Mouse (Mus musculus): ENCODE data around the gene Auts2. TPM values are rescaled to one million over a fixed set of nuclear protein-coding genes. Genes with fewer than 3 reads are reported as not detected.

Gene Auts2
- polyA plus RNA-seq, 1 experiment from 2014 or later, result 0.23 TPM

DNA sequence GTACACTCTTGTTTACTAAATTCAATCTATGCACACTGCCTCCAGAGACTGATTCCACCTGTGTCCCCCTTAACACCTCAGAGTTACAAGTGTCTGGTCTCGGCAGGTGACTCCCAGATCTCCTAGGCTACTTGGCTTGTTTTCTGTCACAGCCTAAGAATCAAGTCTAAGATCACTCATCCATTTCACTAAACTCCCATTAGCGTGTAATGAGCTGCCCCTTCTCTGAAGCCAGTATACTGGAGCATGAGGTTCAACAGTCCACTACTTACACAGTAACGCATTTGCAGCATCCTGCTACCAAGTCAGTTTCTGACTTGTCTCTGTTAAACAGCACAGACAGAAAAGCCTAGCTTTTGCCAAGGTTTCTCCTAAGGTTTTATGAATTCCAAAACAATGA is 116.8 kb downstream of the Auts2 start:
- H3K27me3 ChIP-seq, result no peaks in the 10 kb centered on the region
- in situ Hi-C loops (cut with MboI; ENCODE audit: low pct_unique_long_range_greater_than_20kb), result no loop called here
- ATAC-seq, result no peak
- ChIA-PET CTCF (no interaction called here), POLR2A (no interaction called here)
- DNase-seq (ENCODE audit: low read depth, low spot score), result no peak
- TF ChIP-seq CTCF (IDR thresholded peaks at IDR 0.05), result no peak

DNA sequence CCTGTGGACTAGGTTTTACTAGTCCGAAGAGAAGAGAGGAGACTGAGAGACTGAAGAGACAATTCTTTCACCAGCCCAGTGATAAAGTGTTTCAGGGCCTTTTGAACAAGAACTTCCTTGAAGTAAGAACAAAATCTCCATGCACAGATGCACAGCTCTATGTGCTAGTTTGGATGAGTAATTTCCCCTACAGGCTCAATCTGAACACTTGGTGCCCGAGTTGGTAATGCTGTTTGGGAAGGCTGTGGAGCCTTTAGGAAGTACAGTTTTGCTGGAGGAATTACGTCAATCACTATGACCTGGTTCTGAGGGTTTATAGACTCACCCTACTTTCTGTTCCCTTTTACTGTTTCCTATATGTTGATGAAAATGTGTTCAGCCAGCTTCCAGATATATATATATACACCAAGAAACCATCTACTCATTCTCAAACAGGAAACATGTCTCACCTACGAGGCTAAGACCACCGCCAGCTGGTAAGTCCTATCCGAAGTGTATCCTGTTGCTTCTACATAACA is 117.3 kb downstream of the Auts2 start:
- CTCF ChIA-PET, result no interaction called here
- TF ChIP-seq CTCF (IDR thresholded peaks at IDR 0.05), result no peak

DNA sequence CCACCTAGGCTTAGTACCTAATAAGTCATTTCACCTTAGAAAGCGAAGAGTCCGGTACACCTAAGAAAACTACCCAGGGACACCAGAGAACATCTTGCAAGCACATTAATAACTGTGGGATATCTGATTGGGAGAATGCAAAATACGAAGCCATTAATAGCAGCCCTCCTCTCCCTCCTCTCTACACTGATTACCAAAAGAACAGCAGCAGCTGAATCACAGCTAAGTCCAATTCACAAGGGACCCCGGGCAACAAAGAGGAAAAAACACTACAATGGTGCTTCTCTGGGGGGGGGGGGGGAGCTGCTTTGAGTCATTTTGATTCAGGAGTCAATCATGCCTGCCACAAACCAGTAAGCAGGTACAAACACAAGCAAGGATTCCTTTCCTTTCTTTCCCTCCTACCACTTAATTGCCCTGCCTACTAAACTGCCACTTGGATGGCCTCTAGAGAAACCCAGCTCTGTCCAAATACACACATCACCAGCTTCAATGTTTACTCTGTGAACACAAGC is 132.7 kb downstream of the Auts2 start:
- in situ Hi-C loops (cut with MboI; ENCODE audit: low pct_unique_long_range_greater_than_20kb), result no loop called here
- no peak for DNase-seq (ENCODE audit: low read depth, low spot score)
- TF ChIP-seq CTCF (IDR thresholded peaks at IDR 0.05), result no peak
- ChIA-PET POLR2A (no interaction called here), CTCF (no interaction called here)
- H3K27me3 ChIP-seq, result peaks cover 6% of the 10 kb centered on the region
- no peak for ATAC-seq

More for the DNA sequence above, 117.3 kb downstream of the Auts2 start:
- H3K27me3 ChIP-seq, result no peaks in the 10 kb centered on the region
- ATAC-seq (no peak), DNase-seq (ENCODE audit: low read depth, low spot score) (no peak)
- in situ Hi-C loops (cut with MboI; ENCODE audit: low pct_unique_long_range_greater_than_20kb), result no loop called here
- POLR2A ChIA-PET, result no interaction called here

DNA sequence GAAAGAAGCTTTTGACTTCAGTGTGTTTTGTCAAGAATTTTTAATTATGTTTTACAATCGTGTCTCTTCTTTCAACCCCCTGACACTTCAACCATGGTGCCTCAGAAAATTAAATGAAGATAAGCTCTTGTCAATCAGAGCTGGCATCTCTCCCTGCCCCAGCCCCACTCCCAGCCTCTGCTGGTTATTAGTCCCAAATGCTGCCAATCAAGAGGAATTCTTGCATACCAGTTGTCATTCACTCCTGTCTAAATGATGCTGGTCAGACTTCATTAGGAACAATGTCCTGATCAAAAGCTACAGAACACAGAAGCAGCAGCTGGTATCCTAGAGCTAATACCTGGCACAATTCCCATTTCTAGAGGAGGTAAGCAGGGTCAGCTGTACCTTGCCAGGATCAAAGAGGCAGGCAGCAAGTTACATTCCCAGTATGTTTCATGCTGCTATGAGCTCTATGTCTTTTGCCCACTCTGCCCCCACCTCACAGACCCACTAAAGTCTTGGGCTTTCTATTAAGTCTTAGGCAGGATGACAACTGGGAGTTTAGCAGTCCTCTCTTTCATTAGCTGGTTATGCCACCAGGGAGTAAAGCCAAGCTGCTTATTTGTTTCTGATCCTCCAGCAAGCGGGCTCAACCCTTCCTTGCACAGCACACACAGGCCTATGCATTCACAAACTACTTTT is 134.1 kb downstream of the Auts2 start:
- ChIA-PET POLR2A (interaction anchor here (0.5 kb wide), 2 partner anchors 90 to 320 kb away, joined by 3 read pairs; no protein-coding TSS in a partner anchor), CTCF (no interaction called here)
- no peak for ATAC-seq
- in situ Hi-C loops (cut with MboI; ENCODE audit: low pct_unique_long_range_greater_than_20kb), result no loop called here
- DNase-seq (ENCODE audit: low read depth, low spot score), result no peak
- H3K27me3 ChIP-seq, result no peaks in the 10 kb centered on the region
- no peak for TF ChIP-seq CTCF (IDR thresholded peaks at IDR 0.05)

DNA sequence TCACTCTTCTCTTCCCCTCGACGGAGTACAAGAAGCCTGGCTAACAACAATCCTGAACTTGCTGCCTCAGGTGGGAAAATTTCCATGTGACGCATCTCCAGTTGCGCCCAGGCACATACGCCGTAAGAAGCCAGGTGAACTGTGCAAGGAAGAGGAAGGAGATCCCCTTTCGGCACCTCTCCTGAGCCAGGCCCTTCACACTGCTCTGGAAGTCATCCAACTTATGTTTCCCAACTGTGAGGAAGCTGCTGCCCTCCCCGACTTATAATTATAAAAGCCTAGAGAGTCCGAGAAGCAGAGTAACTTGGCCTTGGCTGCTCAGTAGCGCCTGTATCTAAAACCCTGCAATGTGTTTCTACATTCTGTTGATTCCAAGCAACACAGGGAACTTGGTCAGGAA is 142.6 kb downstream of the Auts2 start:
- in situ Hi-C loops (cut with MboI; ENCODE audit: low pct_unique_long_range_greater_than_20kb), result no loop called here
- DNase-seq (ENCODE audit: low read depth, low spot score), result no peak
- no peak for ATAC-seq
- CTCF ChIA-PET, result no interaction called here
- TF ChIP-seq CTCF (IDR thresholded peaks at IDR 0.05), result no peak
- no peaks in the 10 kb centered on the region for H3K27me3 ChIP-seq
- POLR2A ChIA-PET, result no interaction called here

DNA sequence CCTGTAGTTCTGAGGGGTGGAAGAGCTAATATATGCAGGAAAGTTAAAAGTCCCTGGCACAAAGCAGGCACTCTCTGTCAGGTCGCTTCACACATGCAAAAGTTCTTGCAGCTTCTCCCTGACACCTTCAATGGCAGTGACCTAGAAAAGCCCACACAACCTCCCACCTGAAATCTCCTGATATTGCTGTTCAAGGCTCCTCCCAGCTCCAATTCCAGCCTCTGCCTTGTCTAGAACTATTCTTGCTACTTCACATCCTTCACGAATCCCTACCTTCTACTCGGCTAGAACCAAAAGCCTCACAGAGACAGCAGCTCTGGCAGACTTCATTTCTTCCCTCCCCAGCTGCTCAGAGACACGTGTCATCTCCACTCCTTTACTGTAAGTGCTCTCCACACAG is 143.7 kb downstream of the Auts2 start:
- no peak for TF ChIP-seq CTCF (IDR thresholded peaks at IDR 0.05)
- ChIA-PET CTCF (no interaction called here), POLR2A (interaction anchor here (0.5 kb wide), 1 partner anchor 434 kb away, joined by 4 read pairs; no protein-coding TSS in a partner anchor)

DNA sequence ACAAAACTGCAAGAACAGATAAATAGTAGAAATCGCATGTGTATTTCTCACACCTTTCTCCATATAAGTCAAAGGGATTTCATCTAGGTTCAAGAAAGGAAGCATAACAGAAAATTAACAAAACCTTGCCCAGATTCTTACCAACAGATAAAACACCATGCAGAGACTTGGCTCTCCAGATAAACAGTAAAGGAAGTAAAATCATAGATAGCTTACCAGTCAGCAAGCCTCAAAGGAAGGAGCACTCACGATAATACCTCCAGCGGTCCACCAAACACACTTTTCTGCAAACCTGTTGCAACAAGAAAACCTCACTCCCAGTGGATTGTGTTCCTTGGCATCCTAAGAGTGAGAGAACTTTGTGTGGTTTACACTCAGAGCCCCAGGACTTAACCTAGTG is 147.2 kb downstream of the Auts2 start:
- no peak for TF ChIP-seq CTCF (IDR thresholded peaks at IDR 0.05)
- POLR2A ChIA-PET, result no interaction called here
- no peak for DNase-seq (ENCODE audit: low read depth, low spot score)
- CTCF ChIA-PET, result no interaction called here
- H3K27me3 ChIP-seq, result no peaks in the 10 kb centered on the region
- ATAC-seq, result no peak
- in situ Hi-C loops (cut with MboI; ENCODE audit: low pct_unique_long_range_greater_than_20kb), result no loop called here

More for the DNA sequence above, 143.7 kb downstream of the Auts2 start:
- ATAC-seq, result no peak
- no peaks in the 10 kb centered on the region for H3K27me3 ChIP-seq
- in situ Hi-C loops (cut with MboI; ENCODE audit: low pct_unique_long_range_greater_than_20kb), result no loop called here
- DNase-seq (ENCODE audit: low read depth, low spot score), result no peak

DNA sequence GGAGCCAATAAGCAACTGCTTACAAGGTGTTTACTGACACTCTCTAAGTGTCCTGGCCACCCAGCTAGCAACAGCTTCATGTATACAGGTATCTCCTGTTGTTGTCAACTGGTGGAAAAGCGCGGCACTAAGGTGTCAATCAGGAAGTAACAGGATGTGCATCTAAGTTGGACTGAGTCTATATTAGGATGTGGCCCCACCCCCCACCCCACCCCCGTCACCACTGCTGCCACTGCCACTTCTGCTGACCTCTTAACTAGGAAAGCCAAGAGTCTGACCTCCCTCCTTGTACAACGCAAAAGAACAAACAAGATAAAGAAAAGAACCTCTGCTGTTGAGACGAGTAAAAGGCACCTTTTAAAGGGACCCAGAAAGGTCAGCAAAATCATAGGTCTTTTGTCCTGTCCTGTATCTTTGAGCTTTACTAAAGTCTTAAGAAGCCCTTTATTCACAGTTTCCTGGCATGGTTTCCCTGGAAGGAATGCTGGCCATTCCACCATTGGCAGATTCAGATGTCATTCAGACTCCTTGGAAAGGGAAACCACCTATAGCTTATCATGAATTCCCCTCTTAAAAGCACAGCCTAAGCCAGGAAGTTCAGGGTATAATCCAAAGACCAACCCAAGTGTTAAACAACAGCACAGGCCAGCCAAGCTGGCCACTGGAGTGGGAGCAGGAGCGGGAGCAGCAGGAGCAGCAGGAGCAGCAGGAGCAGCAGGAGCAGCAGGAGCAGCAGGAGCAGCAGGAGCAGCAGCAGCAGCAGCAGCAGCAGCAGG is 148.2 kb downstream of the Auts2 start:
- ATAC-seq, result no peak
- no peak for TF ChIP-seq CTCF (IDR thresholded peaks at IDR 0.05)
- ChIA-PET POLR2A (no interaction called here), CTCF (no interaction called here)
- no peak for DNase-seq (ENCODE audit: low read depth, low spot score)
- no peaks in the 10 kb centered on the region for H3K27me3 ChIP-seq
- in situ Hi-C loops (cut with MboI; ENCODE audit: low pct_unique_long_range_greater_than_20kb), result no loop called here

DNA sequence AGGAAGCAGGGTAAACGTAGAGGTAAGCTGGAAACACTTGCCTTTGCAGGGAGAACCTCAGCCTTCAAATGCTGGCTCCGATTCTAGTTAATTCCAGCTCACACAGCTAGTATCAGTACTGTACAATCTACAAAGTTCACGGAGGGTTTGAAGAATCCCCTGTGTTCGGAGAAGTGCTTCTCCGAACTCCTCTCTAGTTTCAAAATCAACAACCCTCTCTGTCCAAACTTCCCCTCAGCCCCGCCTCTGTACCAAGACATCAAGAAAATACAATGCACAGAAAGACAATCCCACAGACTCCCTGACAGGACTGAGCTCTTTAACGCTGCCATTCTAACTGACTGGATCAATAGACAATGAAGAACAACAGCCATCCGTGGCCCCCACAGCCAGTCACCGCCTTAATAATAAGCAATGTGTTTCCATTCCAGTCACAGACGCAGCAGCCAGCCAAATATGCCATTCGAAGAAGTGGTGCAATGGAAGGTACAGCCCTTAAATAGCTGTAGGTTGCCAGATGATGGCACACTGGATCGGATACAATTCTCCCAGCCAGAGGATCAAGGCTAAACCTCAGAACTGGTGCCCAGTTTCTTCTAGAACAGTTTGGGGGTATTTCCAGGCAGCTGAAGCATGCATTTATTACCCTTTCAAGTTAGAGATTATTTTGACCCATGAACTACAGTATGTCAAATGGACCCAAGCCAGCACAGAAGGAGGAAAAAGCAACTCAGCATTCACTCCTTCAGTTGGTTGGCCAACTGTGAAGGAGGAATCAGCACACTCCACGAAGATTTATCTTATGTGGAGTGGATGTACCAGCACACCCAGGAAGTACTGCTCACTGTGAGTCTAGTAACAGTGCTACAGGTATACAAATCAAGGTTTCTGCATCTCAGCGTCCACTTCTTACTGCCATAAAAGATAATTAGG is 151.0 kb downstream of the Auts2 start:
- in situ Hi-C loops (cut with MboI; ENCODE audit: low pct_unique_long_range_greater_than_20kb), result no loop called here
- ChIA-PET POLR2A (no interaction called here), CTCF (no interaction called here)
- DNase-seq (ENCODE audit: low read depth, low spot score) (no peak), ATAC-seq (no peak)
- H3K27me3 ChIP-seq, result no peaks in the 10 kb centered on the region
- TF ChIP-seq CTCF (IDR thresholded peaks at IDR 0.05), result no peak

DNA sequence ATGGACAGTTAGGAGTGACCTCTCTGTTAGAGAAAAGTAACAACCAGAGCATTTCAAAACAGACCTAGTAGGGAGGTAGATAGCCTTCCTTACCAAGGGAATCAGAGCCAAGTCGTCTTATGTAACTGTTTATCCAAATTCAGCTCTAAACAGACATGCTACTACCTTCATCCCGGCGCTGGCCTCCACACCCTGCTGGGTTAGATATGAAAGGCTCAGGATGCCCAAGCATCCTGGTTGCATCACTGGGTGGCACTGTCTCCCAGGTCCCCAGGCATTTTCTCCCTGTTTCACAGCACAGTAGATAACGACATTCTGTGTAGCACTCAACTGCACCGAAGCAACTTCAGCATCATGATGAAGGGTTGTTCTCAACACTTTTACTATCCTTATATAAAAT is 154.4 kb downstream of the Auts2 start:
- ATAC-seq, result no peak
- POLR2A ChIA-PET, result no interaction called here
- CTCF ChIA-PET, result interaction anchor here (0.9 kb wide), 1 partner anchor 14 kb away, joined by 3 read pairs; no protein-coding TSS in a partner anchor
- no peaks in the 10 kb centered on the region for H3K27me3 ChIP-seq
- DNase-seq (ENCODE audit: low read depth, low spot score), result no peak
- in situ Hi-C loops (cut with MboI; ENCODE audit: low pct_unique_long_range_greater_than_20kb), result no loop called here
- TF ChIP-seq CTCF (IDR thresholded peaks at IDR 0.05), result no peak
